Mouse (Mus musculus): ENCODE results near the gene Srgap3. TPM values are rescaled to one million over a fixed set of nuclear protein-coding genes. Genes with fewer than 3 reads are reported as not detected.

Gene Srgap3
- polyA plus RNA-seq, 1 experiment from 2014 or later = 11.0 TPM

- Histone ChIP-seq H3K27me3 (ENCODE audit: control insufficient read depth, insufficient read depth, low read length) (no peaks in the 10 kb centered on the region), H3K4me2 (ENCODE audit: low read depth, low read length) (no peak overlapping the region), H3K27ac (replicated peaks; ENCODE audit: low read depth, low read length) (0 out of 2 replicates have a peak overlapping the region, but pooled peaks have one; percentile 20), H3K36me3 (replicated peaks; ENCODE audit: control insufficient read depth, insufficient read depth, low read depth, low read length) (no peaks in the 10 kb centered on the region), H3K9me3 (replicated peaks; ENCODE audit: control insufficient read depth, low read length) (no peaks in the 10 kb centered on the region), H3K4me1 (ENCODE audit: control insufficient read depth, insufficient read depth, low read length) (peaks cover 2% of the 10 kb centered on the region; the same call in 1 of the 2 replicates), H3K4me3 (ENCODE audit: low read depth, low read length) (no peak overlapping the region), H3K9ac (replicated peaks; ENCODE audit: low read length) (no peak overlapping the region)
- no peak for ATAC-seq (replicated peaks; ENCODE audit: insufficient number of reproducible peaks, low FRiP score, low TSS enrichment, low read depth)
- DNase-seq (ENCODE audit: low spot score) = no peak
- 65% methylated on average over 5 of the region's 5 CpGs for WGBS
These were observed 106.7 kb downstream of the Srgap3 start for GRCm38 (mm10) chr6:112840400-112840799.

DNA sequence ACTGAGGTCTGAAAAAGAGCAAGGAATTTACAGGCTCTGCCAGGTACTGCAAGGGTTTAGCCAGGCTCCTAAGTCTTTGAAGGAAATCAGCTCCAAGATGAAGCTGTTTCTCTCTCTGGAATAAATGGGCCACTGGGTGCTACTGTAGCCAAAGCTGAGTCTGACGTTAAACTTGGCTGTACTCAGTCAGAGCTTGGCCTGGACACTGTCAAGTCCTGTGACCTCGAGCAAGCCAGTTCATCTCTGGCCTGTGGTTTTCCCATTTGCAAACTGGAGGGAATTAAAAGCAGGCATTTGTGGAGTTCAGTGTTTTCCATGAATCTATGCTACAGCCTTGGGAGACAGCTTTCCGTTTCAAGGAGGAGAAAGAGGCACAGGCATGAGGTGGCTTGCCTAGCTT is 107.7 kb downstream of the Srgap3 start:
- no peak overlapping the region for H3K4me2 ChIP-seq (ENCODE audit: low read depth, low read length)
- H3K4me1 ChIP-seq (ENCODE audit: control insufficient read depth, insufficient read depth, low read length) = peaks cover 2% of the 10 kb centered on the region; the same call in 1 of the 2 replicates
- peak overlapping the region; percentile 28; the same call in 1 of the 2 replicates for H3K27ac ChIP-seq (replicated peaks; ENCODE audit: low read depth, low read length)

DNA sequence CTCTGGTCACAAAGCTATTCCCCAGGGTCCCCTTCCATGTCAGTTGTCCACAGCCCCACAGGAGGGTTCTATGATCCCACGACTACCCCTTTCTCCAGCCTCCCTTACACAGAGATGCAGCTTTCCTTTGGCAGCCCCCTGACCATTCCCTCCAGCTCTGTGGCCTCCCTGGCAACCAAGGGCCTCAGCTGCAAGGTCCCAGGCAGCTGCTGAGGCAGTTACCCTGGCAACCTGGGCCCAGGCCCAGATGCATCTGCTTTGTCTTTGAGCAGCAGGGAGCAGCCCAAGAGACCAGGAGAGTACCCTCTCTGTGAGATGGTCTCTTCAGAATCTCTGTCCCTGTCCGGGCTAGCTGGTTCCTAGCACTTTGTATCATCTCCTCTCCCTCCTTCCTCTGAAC is 108.2 kb downstream of the Srgap3 start:
- no peak overlapping the region for H3K4me2 ChIP-seq (ENCODE audit: low read depth, low read length)
- no peaks in the 10 kb centered on the region for H3K27me3 ChIP-seq (ENCODE audit: control insufficient read depth, insufficient read depth, low read length)
- no peak overlapping the region for H3K4me3 ChIP-seq (ENCODE audit: low read depth, low read length)
- no peaks in the 10 kb centered on the region for H3K36me3 ChIP-seq (replicated peaks; ENCODE audit: control insufficient read depth, insufficient read depth, low read depth, low read length)
- H3K9me3 ChIP-seq (replicated peaks; ENCODE audit: control insufficient read depth, low read length) = no peaks in the 10 kb centered on the region
- 50% methylated on average over 2 of the region's 2 CpGs for whole genome bisulfite sequencing
- ATAC-seq (replicated peaks; ENCODE audit: insufficient number of reproducible peaks, low FRiP score, low TSS enrichment, low read depth) = peak; percentile 87
- peak overlapping the region; percentile 28; the same call in 1 of the 2 replicates for H3K27ac ChIP-seq (replicated peaks; ENCODE audit: low read depth, low read length)
- no peak overlapping the region for H3K9ac ChIP-seq (replicated peaks; ENCODE audit: low read length)
- DNase-seq (ENCODE audit: low spot score) = peak; percentile 25
- H3K4me1 ChIP-seq (ENCODE audit: control insufficient read depth, insufficient read depth, low read length) = peaks cover 2% of the 10 kb centered on the region; the same call in 1 of the 2 replicates

More for the DNA sequence above, 107.7 kb downstream of the Srgap3 start:
- Histone ChIP-seq H3K36me3 (replicated peaks; ENCODE audit: control insufficient read depth, insufficient read depth, low read depth, low read length) (no peaks in the 10 kb centered on the region), H3K27me3 (ENCODE audit: control insufficient read depth, insufficient read depth, low read length) (no peaks in the 10 kb centered on the region), H3K4me3 (ENCODE audit: low read depth, low read length) (no peak overlapping the region), H3K9ac (replicated peaks; ENCODE audit: low read length) (no peak overlapping the region), H3K9me3 (replicated peaks; ENCODE audit: control insufficient read depth, low read length) (no peaks in the 10 kb centered on the region)
- WGBS = 70% methylated on average over 3 of the region's 3 CpGs
- ATAC-seq (replicated peaks; ENCODE audit: insufficient number of reproducible peaks, low FRiP score, low TSS enrichment, low read depth) = no peak
- no peak for DNase-seq (ENCODE audit: low spot score)

GRCm38 (mm10) chr6:112836712-112837111 is 110.4 kb downstream of the Srgap3 start:
- Histone ChIP-seq H3K4me3 (ENCODE audit: low read depth, low read length) (no peak overlapping the region), H3K36me3 (replicated peaks; ENCODE audit: control insufficient read depth, insufficient read depth, low read depth, low read length) (no peaks in the 10 kb centered on the region), H3K27ac (replicated peaks; ENCODE audit: low read depth, low read length) (no peak overlapping the region), H3K9me3 (replicated peaks; ENCODE audit: control insufficient read depth, low read length) (no peaks in the 10 kb centered on the region), H3K4me1 (ENCODE audit: control insufficient read depth, insufficient read depth, low read length) (peaks cover 2% of the 10 kb centered on the region; the same call in 1 of the 2 replicates), H3K9ac (replicated peaks; ENCODE audit: low read length) (no peak overlapping the region), H3K27me3 (ENCODE audit: control insufficient read depth, insufficient read depth, low read length) (no peaks in the 10 kb centered on the region), H3K4me2 (ENCODE audit: low read depth, low read length) (no peak overlapping the region)
- DNase-seq (ENCODE audit: low spot score) = no peak
- 81% methylated on average over 4 of the region's 4 CpGs for WGBS
- no peak for ATAC-seq (replicated peaks; ENCODE audit: insufficient number of reproducible peaks, low FRiP score, low TSS enrichment, low read depth)

DNA sequence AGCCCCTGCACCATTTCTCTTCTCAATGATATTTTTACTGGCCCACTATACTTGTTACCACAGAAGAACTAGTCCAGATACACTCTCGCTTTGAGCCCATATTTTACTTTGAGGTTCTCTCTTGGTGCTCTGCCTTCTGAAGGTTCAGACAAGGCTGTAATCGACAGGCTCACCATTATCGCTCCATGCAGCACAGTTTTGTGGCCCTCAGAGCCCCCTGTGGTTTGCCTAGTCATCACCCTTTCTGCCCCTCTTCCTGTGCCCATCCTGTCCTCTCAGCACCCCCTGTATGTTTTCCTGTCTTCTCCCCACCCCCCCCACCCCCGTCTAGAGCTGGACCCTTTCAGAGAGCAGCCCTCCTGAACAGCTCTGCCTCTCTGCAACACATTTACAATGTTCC is 111.7 kb downstream of the Srgap3 start:
- Histone ChIP-seq H3K27me3 (ENCODE audit: control insufficient read depth, insufficient read depth, low read length) (no peaks in the 10 kb centered on the region), H3K27ac (replicated peaks; ENCODE audit: low read depth, low read length) (no peak overlapping the region), H3K9ac (replicated peaks; ENCODE audit: low read length) (no peak overlapping the region), H3K4me1 (ENCODE audit: control insufficient read depth, insufficient read depth, low read length) (peaks cover 2% of the 10 kb centered on the region; the same call in 1 of the 2 replicates), H3K9me3 (replicated peaks; ENCODE audit: control insufficient read depth, low read length) (no peaks in the 10 kb centered on the region), H3K36me3 (replicated peaks; ENCODE audit: control insufficient read depth, insufficient read depth, low read depth, low read length) (no peaks in the 10 kb centered on the region), H3K4me2 (ENCODE audit: low read depth, low read length) (no peak overlapping the region), H3K4me3 (ENCODE audit: low read depth, low read length) (no peak overlapping the region)
- WGBS = 81% methylated on average over 4 of the region's 4 CpGs
- no peak for DNase-seq (ENCODE audit: low spot score)
- ATAC-seq (replicated peaks; ENCODE audit: insufficient number of reproducible peaks, low FRiP score, low TSS enrichment, low read depth) = no peak

DNA sequence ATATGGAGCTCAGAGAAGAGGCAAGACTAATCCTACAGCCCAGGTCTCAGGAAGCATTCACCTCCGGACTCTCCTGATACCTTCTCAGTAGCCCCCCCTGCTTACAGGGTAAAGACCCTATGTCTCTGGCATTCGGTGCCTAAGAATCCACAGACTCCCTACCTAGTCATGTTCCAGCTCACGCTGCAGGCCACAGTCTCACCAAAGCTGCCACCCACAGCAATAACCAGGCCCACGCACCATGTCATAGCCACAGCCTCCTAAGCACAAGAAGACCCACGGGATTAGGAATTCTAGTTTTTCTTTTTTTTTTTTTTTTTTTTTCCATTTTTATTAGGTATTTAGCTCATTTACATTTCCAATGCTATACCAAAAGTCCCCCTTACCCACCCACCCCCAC is 112.6 kb downstream of the Srgap3 start:
- H3K4me2 ChIP-seq (ENCODE audit: low read depth, low read length) = no peak overlapping the region
- H3K4me3 ChIP-seq (ENCODE audit: low read depth, low read length) = no peak overlapping the region
- DNase-seq (ENCODE audit: low spot score) (no peak), ATAC-seq (replicated peaks; ENCODE audit: insufficient number of reproducible peaks, low FRiP score, low TSS enrichment, low read depth) (no peak)
- peaks cover 2% of the 10 kb centered on the region; the same call in 1 of the 2 replicates for H3K4me1 ChIP-seq (ENCODE audit: control insufficient read depth, insufficient read depth, low read length)
- H3K27me3 ChIP-seq (ENCODE audit: control insufficient read depth, insufficient read depth, low read length) = no peaks in the 10 kb centered on the region
- no peaks in the 10 kb centered on the region for H3K36me3 ChIP-seq (replicated peaks; ENCODE audit: control insufficient read depth, insufficient read depth, low read depth, low read length)
- WGBS = 90% methylated on average over 5 of the region's 5 CpGs
- no peak overlapping the region for H3K9ac ChIP-seq (replicated peaks; ENCODE audit: low read length)
- no peak overlapping the region for H3K27ac ChIP-seq (replicated peaks; ENCODE audit: low read depth, low read length)
- no peaks in the 10 kb centered on the region for H3K9me3 ChIP-seq (replicated peaks; ENCODE audit: control insufficient read depth, low read length)

DNA sequence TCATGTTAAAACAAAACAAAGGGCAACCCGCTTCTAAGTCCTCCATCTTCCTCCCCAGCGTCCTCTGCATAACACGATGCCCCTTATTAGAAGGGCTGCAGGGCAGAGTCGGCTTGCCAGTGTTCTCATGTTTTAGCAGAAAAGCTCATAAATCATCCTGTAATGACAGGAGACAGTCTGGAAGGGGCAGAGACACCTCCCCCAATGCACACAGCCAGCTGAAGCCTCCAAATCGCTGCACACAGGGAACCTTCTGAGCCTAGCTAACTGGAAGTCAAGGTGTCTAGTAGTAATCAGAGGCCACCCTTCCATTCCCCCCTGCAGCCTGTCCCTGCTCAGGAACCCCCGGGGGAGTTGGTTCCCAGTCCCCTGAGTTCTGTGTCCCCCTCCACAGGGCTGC is 113.3 kb downstream of the Srgap3 start:
- H3K36me3 ChIP-seq (replicated peaks; ENCODE audit: control insufficient read depth, insufficient read depth, low read depth, low read length) = no peaks in the 10 kb centered on the region
- DNase-seq (ENCODE audit: low spot score) (no peak), ATAC-seq (replicated peaks; ENCODE audit: insufficient number of reproducible peaks, low FRiP score, low TSS enrichment, low read depth) (no peak)
- no peaks in the 10 kb centered on the region for H3K27me3 ChIP-seq (ENCODE audit: control insufficient read depth, insufficient read depth, low read length)
- H3K9me3 ChIP-seq (replicated peaks; ENCODE audit: control insufficient read depth, low read length) = no peaks in the 10 kb centered on the region
- H3K9ac ChIP-seq (replicated peaks; ENCODE audit: low read length) = no peak overlapping the region
- H3K4me3 ChIP-seq (ENCODE audit: low read depth, low read length) = no peak overlapping the region
- 54% methylated on average over 6 of the region's 6 CpGs for WGBS
- H3K4me1 ChIP-seq (ENCODE audit: control insufficient read depth, insufficient read depth, low read length) = peaks cover 2% of the 10 kb centered on the region; the same call in 1 of the 2 replicates
- no peak overlapping the region for H3K4me2 ChIP-seq (ENCODE audit: low read depth, low read length)
- no peak overlapping the region for H3K27ac ChIP-seq (replicated peaks; ENCODE audit: low read depth, low read length)

DNA sequence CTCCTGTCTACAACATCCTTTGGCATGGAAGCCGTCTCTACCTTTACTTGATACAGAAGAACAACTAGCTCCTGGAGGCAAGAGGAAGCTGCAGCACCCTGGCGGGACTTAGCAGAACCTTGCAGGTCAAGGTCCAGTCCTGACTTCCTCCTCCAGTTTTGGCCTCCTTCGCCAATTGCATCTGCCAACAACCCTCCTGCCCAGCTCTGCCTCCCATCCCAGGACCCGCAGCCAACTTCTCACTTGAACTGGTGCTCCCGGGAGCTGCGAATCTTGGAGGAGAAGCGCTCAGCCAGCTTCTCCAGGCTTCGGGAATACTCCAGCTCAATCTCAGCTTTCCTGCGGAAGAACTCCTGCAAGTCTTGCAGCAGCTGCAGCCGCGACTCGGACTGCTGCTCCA is 117.9 kb downstream of the Srgap3 start:
- Histone ChIP-seq H3K27me3 (ENCODE audit: control insufficient read depth, insufficient read depth, low read length) (no peaks in the 10 kb centered on the region), H3K4me3 (ENCODE audit: low read depth, low read length) (no peak overlapping the region), H3K4me1 (ENCODE audit: control insufficient read depth, insufficient read depth, low read length) (no peaks in the 10 kb centered on the region), H3K9me3 (replicated peaks; ENCODE audit: control insufficient read depth, low read length) (no peaks in the 10 kb centered on the region), H3K36me3 (replicated peaks; ENCODE audit: control insufficient read depth, insufficient read depth, low read depth, low read length) (no peaks in the 10 kb centered on the region), H3K27ac (replicated peaks; ENCODE audit: low read depth, low read length) (no peak overlapping the region), H3K4me2 (ENCODE audit: low read depth, low read length) (no peak overlapping the region), H3K9ac (replicated peaks; ENCODE audit: low read length) (no peak overlapping the region)
- no peak for ATAC-seq (replicated peaks; ENCODE audit: insufficient number of reproducible peaks, low FRiP score, low TSS enrichment, low read depth)
- WGBS = 79% methylated on average over 12 of the region's 12 CpGs
- no peak for DNase-seq (ENCODE audit: low spot score)
